9 mouse cellular contexts compared by ENCODE assay signal in genomic region chr14:27338034-27338708, GRCm38 (mm10).
DNase-seq lines count a peak whose midpoint lies in the region; ATAC-seq lines count a peak whose summit lies in the region.
"Had no signal": no experiment of that assay in that cellular context is flagged by ENCODE, and none has a peak within 500 bp of the region (broad histone marks: within the 10 kb centered on the region; RNA-seq: fewer than 3 reads in every experiment).

No protein-coding gene starts in this region.

- no peak overlapping the region for H3K27ac ChIP-seq in hindbrain, embryonic 16.5 days (ENCODE audit: low read depth, low read length)
- H3K27ac ChIP-seq in hindbrain, embryonic 12.5 days: no peak overlapping the region
- H3K27ac ChIP-seq in forebrain, embryonic 10.5 days: no peak overlapping the region
- H3K27ac ChIP-seq: embryonic facial prominence, embryonic 12.5 days had no signal

- 39% methylated on average over 12 of the region's 12 CpGs for WGBS in hindbrain, embryonic 16.5 days
- 38% methylated on average over 12 of the region's 12 CpGs for WGBS in hindbrain, embryonic 12.5 days
- 41% methylated on average over 12 of the region's 12 CpGs for WGBS in forebrain, embryonic 10.5 days

- H3K27me3 ChIP-seq in hindbrain, embryonic 16.5 days (replicated peaks; ENCODE audit: control insufficient read depth, insufficient read depth, low read length): peaks cover 5% of the 10 kb centered on the region; the same call in 1 of the 2 replicates
- H3K27me3 ChIP-seq in hindbrain, embryonic 12.5 days: peaks cover 39% of the 10 kb centered on the region
- H3K27me3 ChIP-seq in forebrain, embryonic 10.5 days (ENCODE audit: poor library complexity, severe bottlenecking): peaks cover 46% of the 10 kb centered on the region

- peak overlapping the region; percentile 27; the same call in 1 of the 2 replicates for H3K4me2 ChIP-seq in hindbrain, embryonic 16.5 days (ENCODE audit: low read length)
- no peak overlapping the region for H3K4me2 ChIP-seq in hindbrain, embryonic 12.5 days (replicated peaks)

- ATAC-seq in hindbrain, embryonic 16.5 days: no peak
- no peak for ATAC-seq in hindbrain, embryonic 12.5 days (ENCODE audit: low FRiP score)

- intact Hi-C loops in left cerebral cortex, postnatal 25 days (cut with DNase I): loop anchor here (2.0 kb wide), 1 partner anchor 75 kb away; no protein-coding TSS in a partner anchor

- H3K9me3 ChIP-seq in hindbrain, embryonic 16.5 days (ENCODE audit: control insufficient read depth, low read length): no peaks in the 10 kb centered on the region
- H3K9me3 ChIP-seq in hindbrain, embryonic 12.5 days (replicated peaks): no peaks in the 10 kb centered on the region
- no peaks in the 10 kb centered on the region for H3K9me3 ChIP-seq in forebrain, embryonic 10.5 days
- H3K9me3 ChIP-seq: embryonic facial prominence, embryonic 12.5 days had no signal

- peaks cover 4% of the 10 kb centered on the region for H3K4me1 ChIP-seq in hindbrain, embryonic 16.5 days (ENCODE audit: control insufficient read depth, insufficient read depth, low read depth, low read length)
- H3K4me1 ChIP-seq in hindbrain, embryonic 12.5 days: peaks cover 14% of the 10 kb centered on the region
- H3K4me1 ChIP-seq in forebrain, embryonic 10.5 days: peaks cover 18% of the 10 kb centered on the region

- no peaks in the 10 kb centered on the region for H3K36me3 ChIP-seq in hindbrain, embryonic 16.5 days (ENCODE audit: control insufficient read depth, insufficient read depth, low read length)
- H3K36me3 ChIP-seq in hindbrain, embryonic 12.5 days: no peaks in the 10 kb centered on the region
- no peaks in the 10 kb centered on the region for H3K36me3 ChIP-seq in forebrain, embryonic 10.5 days (replicated peaks)
- H3K36me3 ChIP-seq: embryonic facial prominence, embryonic 12.5 days had no signal

- H3K4me3 ChIP-seq in hindbrain, embryonic 16.5 days (ENCODE audit: low read length): no peak overlapping the region
- no peak overlapping the region for H3K4me3 ChIP-seq in hindbrain, embryonic 12.5 days
- no peak overlapping the region for H3K4me3 ChIP-seq in forebrain, embryonic 10.5 days
- H3K4me3 ChIP-seq: embryonic facial prominence, embryonic 12.5 days had no signal

- peak; percentile 74 for DNase-seq in thymus, postnatal 0 days (ENCODE audit: low spot score)
- no peak for DNase-seq in thymus, postnatal 36 days
- DNase-seq in cerebellum, postnatal 14 days: peak; percentile 76 to 79
- DNase-seq in left cerebral cortex, postnatal 25 days (ENCODE audit: low spot score in 2 of 2): peak; percentile 69 to 80
- peak; percentile 48 for DNase-seq in thymus, postnatal 25 days
- no peak for DNase-seq in forebrain, embryonic 10.5 days (ENCODE audit: extremely low spot score, low spot score)

- H3K9ac ChIP-seq in hindbrain, embryonic 16.5 days (ENCODE audit: low read depth, low read length): no peak overlapping the region
- no peak overlapping the region for H3K9ac ChIP-seq in hindbrain, embryonic 12.5 days
- H3K9ac ChIP-seq: embryonic facial prominence, embryonic 12.5 days had no signal

Comparison
In these comparisons a context has a peak if more than half of its experiments do, and no peak if none do; other contexts are left out.
1. DNase-seq: peak in thymus, postnatal 0 days (single experiment), cerebellum, postnatal 14 days (2 of 2), left cerebral cortex, postnatal 25 days (2 of 2) and thymus, postnatal 25 days (single experiment); none in thymus, postnatal 36 days (0 of 2) and forebrain, embryonic 10.5 days (single experiment).